Mouse (Mus musculus): ENCODE data around the gene Gse1. TPM values are rescaled to one million over a fixed set of nuclear protein-coding genes. Genes with fewer than 3 reads are reported as not detected.

Gene Gse1
- total and polyA plus RNA-seq, 3 experiments, result 23.6 to 128 (median 66.9) TPM

DNA sequence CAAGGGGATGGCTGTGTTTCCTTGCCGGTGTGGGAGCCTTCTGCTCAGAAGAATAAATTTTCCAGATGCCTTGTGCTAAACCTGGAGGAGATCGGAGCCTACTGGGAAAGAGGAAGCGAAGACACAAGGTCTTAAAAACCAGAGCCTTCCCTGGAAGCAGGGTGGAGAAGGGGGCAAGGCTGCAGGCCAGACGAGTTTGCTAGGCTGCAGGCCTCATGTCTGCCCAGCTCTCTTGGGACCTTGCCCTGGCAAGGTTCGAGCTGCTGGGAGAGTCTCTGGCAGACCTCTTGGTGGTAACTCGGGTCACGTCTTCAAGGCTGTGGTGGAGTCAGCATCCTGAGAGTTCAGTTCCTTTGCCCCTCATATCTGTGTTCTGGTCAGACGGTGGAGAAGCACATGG, 6.6 kb downstream of the Gse1 start:
- Histone ChIP-seq H3K4me3 (ENCODE audit: control insufficient read depth in 1 of 2, insufficient read depth in 1 of 2, low read depth in 2 of 2, low read length in 2 of 2) (no peak overlapping the region), H3K9me3 (replicated peaks; ENCODE audit: insufficient read depth, low read length) (no peaks in the 10 kb centered on the region), H3K9ac (ENCODE audit: control insufficient read depth, low read depth, low read length, poor library complexity, severe bottlenecking) (no peak overlapping the region), H3K36me3 (ENCODE audit: control insufficient read depth in 1 of 2, insufficient read depth in 2 of 2, low read length in 2 of 2) (no peaks in the 10 kb centered on the region), H3K27me3 (ENCODE audit: control insufficient read depth in 1 of 2, insufficient read depth in 2 of 2, low read length in 2 of 2) (no peaks in the 10 kb centered on the region), H3K4me1 (ENCODE audit: control insufficient read depth in 1 of 2, insufficient read depth in 2 of 2, low read length in 2 of 2) (no peaks in the 10 kb centered on the region), H3K79me2 (ENCODE audit: control insufficient read depth, insufficient read depth, low read length, poor library complexity) (no peaks in the 10 kb centered on the region), H3K27ac (ENCODE audit: control insufficient read depth, low read depth, low read length) (no peak overlapping the region)
- no peak for TF ChIP-seq TCF12 (IDR thresholded peaks at IDR 0.05; ENCODE audit: low read depth, low read length)
- no peak for TF ChIP-seq ZMIZ1 (IDR thresholded peaks at IDR 0.05; ENCODE audit: low read depth, low read length)
- TF ChIP-seq POLR2AphosphoS5 (IDR thresholded peaks at IDR 0.05; ENCODE audit: borderline replicate concordance, low read depth, low read length), result no peak
- no peak for TF ChIP-seq TAL1 (IDR thresholded peaks at IDR 0.05; ENCODE audit: low read length)
- no peak for TF ChIP-seq JUND (IDR thresholded peaks at IDR 0.05; ENCODE audit: low read depth, low read length)
- no peak for TF ChIP-seq USF1 (IDR thresholded peaks at IDR 0.05; ENCODE audit: low read depth, low read length)
- TF ChIP-seq NRF1 (IDR thresholded peaks at IDR 0.05; ENCODE audit: insufficient read depth, low read depth, low read length, poor library complexity, severe bottlenecking), result no peak
- TF ChIP-seq TBP (IDR thresholded peaks at IDR 0.05; ENCODE audit: low read depth, low read length), result no peak
- TF ChIP-seq HCFC1 (IDR thresholded peaks at IDR 0.05; ENCODE audit: low read depth, low read length), result no peak
- no peak for TF ChIP-seq MYB (IDR thresholded peaks at IDR 0.05; ENCODE audit: low read depth, low read length)
- no peak for TF ChIP-seq E2F4 (IDR thresholded peaks at IDR 0.05; ENCODE audit: borderline replicate concordance, low read depth, low read length)
- no peak for TF ChIP-seq ZC3H11A (IDR thresholded peaks at IDR 0.05; ENCODE audit: low read depth, low read length)
- DNase-seq (ENCODE audit: low read depth, low spot score), result no peak

DNA sequence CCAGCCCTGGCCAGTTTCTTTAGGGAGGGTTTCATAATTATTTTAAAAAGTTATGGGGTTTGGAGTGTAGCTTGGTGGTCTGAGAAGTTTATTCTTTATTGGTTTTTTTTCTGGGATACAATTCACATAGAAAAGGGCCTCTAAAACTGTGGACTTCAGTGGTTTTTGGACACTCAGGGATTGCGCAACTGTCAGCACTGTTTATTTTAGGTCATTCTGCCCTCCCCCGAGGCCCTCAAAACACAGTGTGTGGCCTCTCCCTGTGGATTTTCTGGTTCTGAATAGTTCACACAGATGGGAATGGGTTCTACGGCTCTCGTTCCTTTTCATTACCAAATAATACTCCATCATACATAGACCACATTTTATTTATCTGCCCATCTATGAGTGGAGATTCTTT, 15.0 kb downstream of the Gse1 start:
- peaks cover 0 to 4% of the 10 kb centered on the region in 2 experiments; a peak in 2 of 4 replicates for H3K27me3 ChIP-seq (ENCODE audit: control insufficient read depth in 1 of 2, insufficient read depth in 2 of 2, low read length in 2 of 2)
- no peak overlapping the region for H3K27ac ChIP-seq (ENCODE audit: control insufficient read depth, low read depth, low read length)
- no peaks in the 10 kb centered on the region for H3K79me2 ChIP-seq (ENCODE audit: control insufficient read depth, insufficient read depth, low read length, poor library complexity)
- H3K4me1 ChIP-seq (ENCODE audit: control insufficient read depth in 1 of 2, insufficient read depth in 2 of 2, low read length in 2 of 2), result no peaks in the 10 kb centered on the region
- TF ChIP-seq POLR2AphosphoS5 (IDR thresholded peaks at IDR 0.05; ENCODE audit: borderline replicate concordance, low read depth, low read length) (no peak), JUND (IDR thresholded peaks at IDR 0.05; ENCODE audit: low read depth, low read length) (no peak), NELFE (IDR thresholded peaks at IDR 0.05; ENCODE audit: low read depth, low read length) (no peak), USF1 (IDR thresholded peaks at IDR 0.05; ENCODE audit: low read depth, low read length) (no peak), MYC (IDR thresholded peaks at IDR 0.05; ENCODE audit: low read depth, low read length) (no peak), MAZ (IDR thresholded peaks at IDR 0.05; ENCODE audit: low read depth, low read length) (no peak), ZMIZ1 (IDR thresholded peaks at IDR 0.05; ENCODE audit: low read depth, low read length) (no peak), GATA1 (IDR thresholded peaks at IDR 0.05; ENCODE audit: low read depth, low read length) (no peak), CTCF (IDR thresholded peaks at IDR 0.05 in 2 of 3, conservative IDR thresholded peaks at IDR 0.05 in 1 of 3; ENCODE audit: control insufficient read depth in 1 of 3, insufficient read depth in 1 of 3, low read depth in 2 of 3, low read length in 3 of 3, poor library complexity in 1 of 3, severe bottlenecking in 1 of 3) (no peak), KAT2A (conservative IDR thresholded peaks at IDR 0.05; ENCODE audit: low read depth, low read length) (no peak), CHD1 (IDR thresholded peaks at IDR 0.05; ENCODE audit: low read depth, low read length) (no peak), TCF12 (IDR thresholded peaks at IDR 0.05; ENCODE audit: low read depth, low read length) (no peak), ZNF384 (IDR thresholded peaks at IDR 0.05; ENCODE audit: low read depth, low read length) (no peak), BHLHE40 (IDR thresholded peaks at IDR 0.05; ENCODE audit: borderline replicate concordance, low read depth, low read length) (no peak), MXI1 (IDR thresholded peaks at IDR 0.05; ENCODE audit: low read depth, low read length) (no peak), MYB (IDR thresholded peaks at IDR 0.05; ENCODE audit: low read depth, low read length) (no peak), HCFC1 (IDR thresholded peaks at IDR 0.05; ENCODE audit: low read depth, low read length) (no peak)
- H3K4me3 ChIP-seq (ENCODE audit: control insufficient read depth in 1 of 2, insufficient read depth in 1 of 2, low read depth in 2 of 2, low read length in 2 of 2), result no peak overlapping the region
- no peaks in the 10 kb centered on the region for H3K9me3 ChIP-seq (replicated peaks; ENCODE audit: insufficient read depth, low read length)
- no peaks in the 10 kb centered on the region for H3K36me3 ChIP-seq (ENCODE audit: control insufficient read depth in 1 of 2, insufficient read depth in 2 of 2, low read length in 2 of 2)
- no peak for DNase-seq (ENCODE audit: low read depth, low spot score)
- no peak overlapping the region for H3K9ac ChIP-seq (ENCODE audit: control insufficient read depth, low read depth, low read length, poor library complexity, severe bottlenecking)

Measured in MEL (cell line).